Mouse (Mus musculus) midbrain, embryonic 15.5 days (tissue): ENCODE results near the gene Ncoa4. TPM values are rescaled to one million over a fixed set of nuclear protein-coding genes. Genes with fewer than 3 reads are reported as not detected.
"Not testable (repeated sequence)": the region's sequence is repeated elsewhere in the genome, so short reads cannot be mapped to it uniquely, and the experiment has no call there.

ENCODE experiments used
- ATAC-seq: fragments of 200-750 bp; cut with Nextera tagmentation; replicated peaks from 2 replicates; pipeline ENCODE4 v1.8.0; 2017; ENCODE audit warnings: moderate TSS enrichment
- H3K27ac ChIP-seq: fragments of 300-500 bp; sonication (generic); 2 replicates; pipeline ENCODE4 v1.5.1; 2015; ENCODE audit warnings: mild to moderate bottlenecking, inconsistent platforms
- H3K27me3 ChIP-seq: fragments of 300-500 bp; sonication (generic); replicated peaks from 2 replicates; pipeline ENCODE4 v1.6.1; 2015; ENCODE audit warnings: inconsistent platforms
- H3K36me3 ChIP-seq: fragments of 300-500 bp; sonication (generic); replicated peaks from 2 replicates; pipeline ENCODE4 v1.6.1; 2015; ENCODE audit warnings: inconsistent platforms
- H3K4me1 ChIP-seq: fragments of 300-500 bp; sonication (generic); 2 replicates; pipeline ENCODE4 v1.6.1; 2015; ENCODE audit warnings: inconsistent platforms
- H3K4me2 ChIP-seq: fragments of 300-500 bp; sonication (generic); 2 replicates; pipeline ENCODE4 v1.6.1; 2015; ENCODE audit warnings: inconsistent platforms, mild to moderate bottlenecking, moderate library complexity
- H3K4me3 ChIP-seq: fragments of 300-500 bp; sonication (generic); 2 replicates; pipeline ENCODE4 v1.5.1; 2015; ENCODE audit warnings: mild to moderate bottlenecking, inconsistent platforms
- H3K9ac ChIP-seq: fragments of 300-500 bp; sonication (generic); 2 replicates; pipeline ENCODE4 v1.6.1; 2015; ENCODE audit warnings: mild to moderate bottlenecking, inconsistent platforms
- H3K9me3 ChIP-seq: fragments of 300-500 bp; sonication (generic); 2 replicates; pipeline ENCODE4 v1.6.1; 2016; ENCODE audit warnings: inconsistent platforms
- WGBS: fragments of 180-500 bp; shearing (Covaris S2); methylation state at CpG from one replicate; pipeline ENCODE4 v1.1.7; 2015; ENCODE audit warnings: mixed read lengths; 5-methylcytosine and 5-hydroxymethylcytosine counted together
- polyA plus RNA-seq: library from polyadenylated mRNA; unstranded; fragments of >200 nt; fragmentation: Nextera tagmentation; extraction: Ambion mirVana; gene quantifications from 2 replicates; pipeline ENCODE4 v1.2.1, GENCODE M21; 2015

The Ncoa4 gene
- polyA plus RNA-seq, 1 experiment from 2014 or later: 104 TPM

DNA sequence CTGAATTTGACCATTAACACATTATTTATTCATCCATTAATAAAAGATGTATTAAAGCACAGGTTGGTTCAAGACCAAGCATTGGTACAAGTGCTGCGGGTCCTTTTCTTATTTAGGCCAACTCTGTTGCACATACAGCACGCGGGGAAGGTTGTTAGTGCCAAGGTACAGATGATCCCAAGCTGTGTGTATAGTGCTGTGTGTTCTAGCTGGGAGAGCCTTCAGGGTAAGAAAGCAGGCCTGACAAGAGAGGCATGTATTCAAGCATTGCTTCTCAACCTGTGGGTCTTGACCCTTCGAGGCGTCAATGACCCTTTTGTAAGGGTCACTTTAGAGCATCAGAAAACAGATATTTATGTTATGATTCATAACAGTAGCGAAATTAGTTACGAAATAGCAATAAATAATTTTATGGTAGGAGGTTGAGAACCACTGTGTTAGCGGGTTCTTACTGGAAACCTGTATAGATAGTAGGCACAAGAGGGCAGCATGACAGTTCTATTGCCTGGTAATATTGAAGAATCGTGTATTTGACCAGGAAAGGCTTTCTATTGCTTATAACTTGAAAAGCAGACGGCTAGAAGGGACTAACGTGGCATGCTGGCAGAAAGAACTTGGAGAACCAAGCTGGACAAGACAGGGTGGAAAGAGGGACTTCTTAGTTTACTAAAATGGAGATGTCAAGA, 3.7 kb downstream of the Ncoa4 start:
- H3K9ac ChIP-seq: no peak overlapping the region
- 93% methylated on average over 11 of the region's 11 CpGs for WGBS
- no peaks in the 10 kb centered on the region for H3K27me3 ChIP-seq
- H3K4me3 ChIP-seq: no peak overlapping the region
- no peak for ATAC-seq
- H3K4me1 ChIP-seq: peaks cover 41% of the 10 kb centered on the region
- no peak overlapping the region for H3K27ac ChIP-seq
- H3K4me2 ChIP-seq: no peak overlapping the region
- H3K36me3 ChIP-seq: no peaks in the 10 kb centered on the region
- H3K9me3 ChIP-seq: no peaks in the 10 kb centered on the region

DNA sequence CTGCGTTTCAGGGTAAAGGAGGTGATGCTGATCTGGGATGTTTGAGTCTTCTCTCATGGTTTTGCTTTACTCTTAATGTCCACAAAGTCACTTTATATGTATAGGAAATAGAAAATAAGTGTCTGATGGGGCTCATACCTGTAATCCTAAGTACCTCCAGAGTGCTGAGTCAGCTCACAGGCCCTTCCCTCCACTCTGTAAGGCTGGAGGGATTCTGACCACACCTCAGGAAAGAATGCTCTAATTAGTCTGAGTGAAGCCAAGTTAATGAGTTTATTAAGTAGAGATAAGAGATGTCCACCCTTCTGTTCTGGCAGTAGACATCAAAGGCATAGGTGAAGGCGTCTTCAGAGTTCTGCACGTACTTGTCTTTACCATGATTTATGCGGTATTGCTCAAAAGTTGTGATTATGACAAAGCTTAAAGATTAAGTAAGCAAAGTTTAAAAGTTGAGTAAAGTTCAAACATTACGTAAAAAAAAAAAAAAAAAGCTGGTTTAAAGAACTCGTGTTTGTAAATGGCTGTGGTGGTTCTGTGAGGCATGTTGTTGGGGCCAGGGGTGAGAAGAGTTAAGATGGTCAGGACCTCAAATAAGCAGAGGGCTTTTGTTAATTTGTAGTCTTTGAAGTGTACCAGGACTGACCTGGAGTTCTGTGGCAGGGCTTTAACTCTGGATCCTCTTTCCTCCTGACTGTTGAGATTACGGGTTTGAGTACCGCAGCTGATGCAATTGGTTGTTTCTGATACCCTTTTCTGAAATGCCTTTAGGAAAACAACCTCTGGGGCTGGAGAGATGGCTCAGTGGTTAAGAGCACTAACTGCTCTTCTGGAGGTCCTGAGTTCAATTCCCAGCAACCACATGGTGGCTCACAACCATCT, 4.7 kb downstream of the Ncoa4 start:
- Histone ChIP-seq H3K4me2 (no peak overlapping the region), H3K9ac (no peak overlapping the region), H3K9me3 (no peaks in the 10 kb centered on the region), H3K27me3 (no peaks in the 10 kb centered on the region), H3K4me3 (no peak overlapping the region), H3K27ac (no peak overlapping the region), H3K4me1 (peaks cover 36% of the 10 kb centered on the region), H3K36me3 (no peaks in the 10 kb centered on the region)
- ATAC-seq: no peak
- 89% methylated on average over 8 of the region's 8 CpGs for WGBS

DNA sequence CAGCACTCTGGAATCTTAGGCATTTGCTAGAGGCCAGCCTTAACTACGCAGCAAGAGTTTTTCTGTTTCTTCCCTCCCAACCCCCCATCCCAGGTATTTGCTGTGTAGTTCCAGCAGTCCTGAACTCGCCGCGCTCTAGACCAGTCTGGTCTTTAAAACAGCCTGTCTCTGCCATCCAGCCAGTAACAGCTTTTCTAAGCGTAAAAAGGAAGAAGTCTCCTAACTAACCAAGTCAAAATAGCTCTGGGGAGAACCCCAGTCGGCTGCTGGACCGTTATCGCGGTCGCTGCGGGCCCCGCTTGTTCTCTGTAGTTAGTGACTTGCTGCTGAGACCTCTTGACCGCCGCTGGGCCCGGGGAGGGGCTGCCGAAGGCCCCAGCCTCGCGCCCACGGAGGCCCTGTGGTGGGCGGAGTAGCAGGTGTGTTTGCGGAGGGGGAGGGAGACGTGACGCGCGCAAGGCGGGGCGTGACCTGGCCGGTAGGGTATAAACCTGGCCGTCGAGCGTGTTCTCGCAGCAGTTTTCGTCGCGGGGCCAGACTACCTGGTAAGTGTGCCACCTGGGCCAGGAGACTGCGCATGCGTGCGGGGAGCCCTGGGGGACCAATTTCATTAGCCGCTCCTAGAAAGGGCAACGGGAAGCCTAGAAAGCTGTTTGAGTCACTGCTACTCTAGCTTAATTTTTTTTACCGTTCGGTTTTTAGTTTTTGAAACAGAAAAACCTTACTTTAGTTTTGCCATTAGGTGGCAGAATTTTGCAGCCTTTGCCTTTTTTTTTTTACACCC, 5.8 kb downstream of the Ncoa4 start:
- peak overlapping the region; percentile 51 for H3K9ac ChIP-seq
- no peaks in the 10 kb centered on the region for H3K36me3 ChIP-seq
- 0 out of 2 replicates have a peak overlapping the region, but pooled peaks have one; percentile 27 for H3K27ac ChIP-seq
- WGBS: under 1% methylated on average over 42 of the region's 42 CpGs
- peak overlapping the region; percentile 43 for H3K4me3 ChIP-seq
- H3K27me3 ChIP-seq: no peaks in the 10 kb centered on the region
- H3K9me3 ChIP-seq: no peaks in the 10 kb centered on the region
- H3K4me2 ChIP-seq: peak overlapping the region; percentile 98
- peak; percentile 56; the same call in 1 of the 2 replicates for ATAC-seq
- peaks cover 32% of the 10 kb centered on the region for H3K4me1 ChIP-seq

DNA sequence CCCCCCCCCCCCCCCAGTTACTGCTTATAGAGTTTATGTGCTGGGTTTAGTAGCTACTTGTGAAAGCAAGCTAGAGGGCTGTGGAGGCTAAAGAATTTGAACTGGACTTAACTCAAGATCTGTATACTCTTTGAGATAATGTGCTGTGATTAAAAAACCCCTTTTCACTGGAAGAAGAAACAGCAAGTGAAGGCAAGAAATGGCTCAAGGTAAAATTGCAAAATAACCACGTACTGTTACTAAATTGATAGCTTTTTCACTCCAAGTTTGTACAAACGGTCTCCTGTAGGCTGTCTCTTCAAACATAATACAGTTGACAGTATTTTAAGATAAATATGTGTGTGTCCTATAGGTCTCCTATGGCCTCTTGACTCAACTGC, 6.4 kb downstream of the Ncoa4 start:
- no peak for ATAC-seq
- Histone ChIP-seq H3K9ac (no peak overlapping the region), H3K36me3 (no peaks in the 10 kb centered on the region), H3K4me1 (peaks cover 27% of the 10 kb centered on the region), H3K9me3 (no peaks in the 10 kb centered on the region), H3K27ac (no peak overlapping the region), H3K4me3 (no peak overlapping the region), H3K4me2 (peak overlapping the region; percentile 98), H3K27me3 (no peaks in the 10 kb centered on the region)
- WGBS: 81% methylated on average over 2 of the region's 2 CpGs

DNA sequence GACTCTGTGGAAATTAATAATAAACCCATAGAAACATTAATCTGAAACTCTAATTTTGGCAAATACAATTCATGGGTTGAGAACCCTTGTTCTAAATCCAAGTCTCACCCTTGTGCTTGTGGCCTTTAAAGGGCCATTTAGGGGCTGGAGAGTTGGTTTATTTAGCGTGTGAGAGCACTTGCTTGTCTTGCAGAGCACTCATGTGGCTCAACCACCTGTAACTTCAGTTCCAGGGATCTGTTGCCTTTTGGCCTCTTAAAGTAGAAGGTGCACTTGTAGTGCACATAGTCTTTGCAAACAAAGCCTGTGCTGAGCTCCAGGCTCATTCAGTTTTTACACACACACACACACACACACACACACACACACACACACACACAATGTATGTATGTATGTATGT, 7.2 kb downstream of the Ncoa4 start:
- no peaks in the 10 kb centered on the region for H3K9me3 ChIP-seq
- no peak for ATAC-seq
- H3K27me3 ChIP-seq: no peaks in the 10 kb centered on the region
- H3K9ac ChIP-seq: no peak overlapping the region
- H3K36me3 ChIP-seq: no peaks in the 10 kb centered on the region
- peaks cover 19% of the 10 kb centered on the region for H3K4me1 ChIP-seq
- no peak overlapping the region for H3K4me3 ChIP-seq
- H3K4me2 ChIP-seq: no peak overlapping the region
- WGBS: 95% methylated on average over 1 of the region's 1 CpGs
- H3K27ac ChIP-seq: no peak overlapping the region

DNA sequence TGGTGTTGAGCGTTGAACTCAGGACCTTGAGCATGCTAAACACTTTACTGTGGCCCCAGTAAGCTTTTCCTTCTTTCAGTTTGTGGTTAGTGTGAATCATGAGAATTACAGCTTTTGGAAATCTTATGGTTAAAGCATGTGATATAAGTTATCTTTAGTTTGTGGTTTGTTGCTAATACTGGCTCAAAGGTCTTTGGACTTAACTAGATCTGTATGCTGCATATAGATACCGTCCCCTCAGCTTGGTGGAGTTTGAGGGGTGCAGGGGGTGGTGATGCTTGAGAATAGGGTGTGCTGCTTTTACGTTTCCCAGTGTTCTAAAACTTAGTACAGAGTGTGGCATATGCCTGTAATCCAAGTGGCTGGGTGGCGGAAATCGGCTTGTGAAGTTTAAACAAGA, 7.7 kb downstream of the Ncoa4 start:
- no peaks in the 10 kb centered on the region for H3K27me3 ChIP-seq
- peaks cover 14% of the 10 kb centered on the region for H3K4me1 ChIP-seq
- no peak overlapping the region for H3K27ac ChIP-seq
- no peaks in the 10 kb centered on the region for H3K9me3 ChIP-seq
- WGBS: 91% methylated on average over 5 of the region's 5 CpGs
- H3K9ac ChIP-seq: no peak overlapping the region
- H3K4me3 ChIP-seq: no peak overlapping the region
- no peak overlapping the region for H3K4me2 ChIP-seq
- no peak for ATAC-seq
- H3K36me3 ChIP-seq: no peaks in the 10 kb centered on the region

DNA sequence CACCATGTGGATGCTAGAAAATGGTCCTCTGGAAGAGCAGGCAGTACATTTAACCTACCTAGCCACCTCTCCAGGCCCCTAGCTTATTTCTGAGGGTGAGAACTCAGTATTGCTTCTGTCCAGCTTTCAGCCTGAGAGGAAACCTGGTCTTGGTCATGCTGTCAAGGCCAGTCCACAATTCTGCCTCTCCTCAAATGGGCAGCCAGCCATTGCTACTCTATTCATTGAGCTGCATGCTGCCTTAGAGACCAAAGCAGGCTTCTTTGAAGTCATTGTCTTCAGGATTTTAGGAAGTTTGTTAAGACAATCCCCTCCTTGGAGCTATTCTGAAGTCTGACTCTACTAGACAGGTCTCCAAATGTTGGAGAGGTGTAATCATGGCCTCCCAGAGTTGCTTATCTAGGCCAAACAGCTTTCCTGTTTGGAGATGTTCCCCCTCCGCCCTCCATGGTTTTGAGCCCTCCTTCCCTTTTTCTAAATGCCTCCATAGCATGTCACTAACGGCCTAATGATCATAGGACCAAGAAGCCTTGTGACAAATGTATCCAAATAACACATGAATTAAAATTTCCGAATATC, 9.1 kb downstream of the Ncoa4 start:
- H3K9ac ChIP-seq: no peak overlapping the region
- WGBS: 70% methylated on average over 3 of the region's 3 CpGs
- no peaks in the 10 kb centered on the region for H3K9me3 ChIP-seq
- no peak overlapping the region for H3K4me3 ChIP-seq
- no peak overlapping the region for H3K27ac ChIP-seq
- no peak for ATAC-seq
- H3K27me3 ChIP-seq: no peaks in the 10 kb centered on the region
- H3K4me2 ChIP-seq: no peak overlapping the region
- H3K4me1 ChIP-seq: peaks cover 12% of the 10 kb centered on the region
- peaks cover 5% of the 10 kb centered on the region; the same call in 1 of the 2 replicates for H3K36me3 ChIP-seq

DNA sequence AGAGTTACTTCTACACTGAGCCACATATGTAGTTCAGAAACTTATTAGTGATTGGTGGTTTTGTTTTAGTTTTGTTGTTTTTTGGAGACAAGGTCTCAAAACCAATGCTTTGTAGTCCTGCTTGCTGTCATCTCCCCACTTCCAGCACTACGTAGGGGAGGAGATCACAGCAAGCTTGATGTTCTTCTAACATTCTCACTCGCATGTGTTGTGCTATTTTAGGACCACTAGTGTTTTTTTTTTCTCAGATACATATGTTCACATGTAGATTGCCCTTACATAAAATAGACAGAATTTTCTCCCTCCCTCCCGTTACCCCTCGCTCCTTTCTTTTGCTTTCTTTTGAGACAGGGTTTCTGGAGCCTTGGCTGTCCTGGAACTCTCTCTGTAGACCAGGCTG, 10.5 kb downstream of the Ncoa4 start:
- peaks cover 14% of the 10 kb centered on the region; the same call in 1 of the 2 replicates for H3K36me3 ChIP-seq
- no peak for ATAC-seq
- H3K4me2 ChIP-seq: no peak overlapping the region
- H3K4me3 ChIP-seq: no peak overlapping the region
- H3K4me1 ChIP-seq: peaks cover 10% of the 10 kb centered on the region
- 90% methylated on average over 4 of the region's 4 CpGs for WGBS
- H3K9ac ChIP-seq: no peak overlapping the region
- H3K27me3 ChIP-seq: no peaks in the 10 kb centered on the region
- H3K9me3 ChIP-seq: no peaks in the 10 kb centered on the region
- no peak overlapping the region for H3K27ac ChIP-seq

DNA sequence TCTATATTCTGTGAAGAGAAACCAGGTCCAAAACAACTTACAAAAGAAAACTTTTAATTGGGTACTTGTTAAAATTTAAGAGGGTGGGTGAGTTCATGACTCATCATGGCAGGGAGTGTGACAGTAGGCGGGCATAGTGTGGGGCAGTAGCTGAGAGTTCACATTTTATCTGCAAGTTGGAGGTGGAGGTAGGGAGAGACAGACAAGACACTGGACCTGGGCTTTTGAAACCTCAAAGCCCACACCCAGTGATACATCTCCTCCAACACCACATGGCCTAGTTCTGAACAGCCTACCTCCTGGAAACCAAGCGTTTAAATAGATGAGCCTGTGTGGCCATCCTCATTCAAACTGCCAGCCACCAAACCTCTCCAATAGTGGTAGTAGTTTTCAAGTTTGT, 15.6 kb downstream of the Ncoa4 start:
- H3K4me1 ChIP-seq: no peaks in the 10 kb centered on the region
- peaks cover 24% of the 10 kb centered on the region for H3K36me3 ChIP-seq

DNA sequence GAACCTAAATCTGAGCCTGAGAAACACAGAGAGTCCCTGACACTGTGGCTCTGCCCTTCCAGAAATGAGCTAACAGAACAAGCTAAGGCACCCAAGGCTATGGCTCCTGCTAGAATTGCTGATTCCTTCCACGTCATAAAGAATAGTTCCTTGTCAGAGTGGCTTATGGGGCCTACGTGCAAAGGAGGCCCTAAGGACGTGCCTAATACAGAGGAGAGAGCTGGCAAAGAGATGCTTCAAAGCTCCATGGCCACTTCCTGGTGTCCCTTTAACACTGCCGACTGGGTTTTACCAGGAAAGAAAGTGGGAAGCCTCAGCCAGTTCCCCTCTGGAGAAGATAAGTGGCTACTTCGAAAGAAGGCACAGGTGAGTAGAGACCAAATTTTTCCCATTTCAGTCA, 16.9 kb downstream of the Ncoa4 start:
- H3K36me3 ChIP-seq: peaks cover 30% of the 10 kb centered on the region
- H3K4me3 ChIP-seq, H3K27me3 ChIP-seq, H3K9ac ChIP-seq, H3K27ac ChIP-seq, H3K4me2 ChIP-seq, H3K9me3 ChIP-seq, ATAC-seq, H3K4me1 ChIP-seq: not testable (repeated sequence)
- WGBS: 91% methylated on average over 5 of the region's 5 CpGs

More for the DNA sequence above, 15.6 kb downstream of the Ncoa4 start:
- no peak overlapping the region for H3K27ac ChIP-seq
- ATAC-seq: no peak
- no peak overlapping the region for H3K4me3 ChIP-seq
- 92% methylated on average over 2 of the region's 2 CpGs for WGBS
- no peak overlapping the region for H3K9ac ChIP-seq
- no peaks in the 10 kb centered on the region for H3K9me3 ChIP-seq
- H3K4me2 ChIP-seq: no peak overlapping the region
- no peaks in the 10 kb centered on the region for H3K27me3 ChIP-seq

DNA sequence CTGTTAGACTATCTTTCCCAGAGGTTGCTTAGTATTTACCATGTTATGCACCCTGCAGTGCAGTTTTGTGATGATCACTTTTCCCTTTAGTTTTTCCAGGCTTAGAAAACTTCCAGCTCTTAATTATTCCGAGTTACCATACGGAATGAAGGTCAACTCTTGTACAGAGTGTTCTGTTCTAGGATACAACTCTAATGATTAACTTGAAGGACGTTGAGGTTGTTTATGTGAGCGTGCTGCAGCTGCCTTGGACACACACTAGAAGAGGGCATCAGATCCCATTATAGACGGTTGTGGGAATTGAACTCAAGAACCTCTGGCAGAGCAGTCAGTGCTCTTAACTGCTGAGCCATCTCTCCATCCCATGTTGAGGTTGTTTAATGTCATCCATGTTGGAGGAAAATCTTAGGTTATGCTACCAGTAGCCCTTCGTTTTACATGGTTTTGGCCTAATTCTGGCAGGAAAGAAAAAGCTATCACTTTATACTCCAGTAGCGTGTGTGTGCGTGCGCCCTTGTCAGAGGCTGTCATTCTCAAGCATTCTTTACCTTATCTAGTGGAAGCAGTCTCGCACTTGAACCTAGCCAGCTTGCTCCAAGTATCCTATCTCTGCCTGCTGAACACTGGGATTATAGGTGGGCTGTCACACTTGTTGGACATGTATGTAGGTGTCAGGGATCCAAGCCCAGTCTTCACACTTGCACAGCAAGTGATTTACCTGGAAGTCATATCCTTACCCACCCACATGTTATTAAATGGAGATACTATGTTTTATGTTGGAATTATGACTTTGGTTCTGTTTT, 19.9 kb downstream of the Ncoa4 start:
- 94% methylated on average over 10 of the region's 10 CpGs for WGBS
- Histone ChIP-seq H3K36me3 (peaks cover 35% of the 10 kb centered on the region), H3K4me1 (no peaks in the 10 kb centered on the region), H3K27me3 (no peaks in the 10 kb centered on the region), H3K27ac (no peak overlapping the region), H3K9me3 (no peaks in the 10 kb centered on the region), H3K4me2 (no peak overlapping the region), H3K9ac (no peak overlapping the region), H3K4me3 (no peak overlapping the region)
- no peak for ATAC-seq
